Mouse (Mus musculus): Measurements from ENCODE around the gene Dpp6.

Dpp6 gene

GRCm38 (mm10) chr5:26969941-26970590 lies 153.1 kb downstream of the Dpp6 start:
- DNase-seq (ENCODE audit: low spot score), result no peak

DNA sequence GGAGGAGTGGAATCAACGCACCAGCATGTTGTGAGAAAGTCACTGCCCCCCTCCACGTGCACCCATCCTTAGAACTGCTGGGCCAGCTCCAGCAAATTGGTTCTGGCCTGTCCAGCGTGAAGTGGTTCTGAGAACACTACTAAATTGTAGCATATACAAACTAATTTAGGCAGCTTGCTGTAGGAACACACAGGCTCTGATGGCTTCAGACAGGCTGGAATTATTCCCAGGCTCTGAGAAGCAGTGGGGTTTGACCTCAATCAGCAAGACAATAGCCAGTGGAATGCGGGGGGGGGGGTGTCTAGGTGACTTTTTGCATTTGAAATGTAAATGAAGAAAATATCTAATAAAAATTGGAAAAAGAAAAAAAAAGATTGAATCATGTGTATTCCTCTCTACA lies 156.2 kb downstream of the Dpp6 start:
- DNase-seq (ENCODE audit: low spot score), result no peak

DNA sequence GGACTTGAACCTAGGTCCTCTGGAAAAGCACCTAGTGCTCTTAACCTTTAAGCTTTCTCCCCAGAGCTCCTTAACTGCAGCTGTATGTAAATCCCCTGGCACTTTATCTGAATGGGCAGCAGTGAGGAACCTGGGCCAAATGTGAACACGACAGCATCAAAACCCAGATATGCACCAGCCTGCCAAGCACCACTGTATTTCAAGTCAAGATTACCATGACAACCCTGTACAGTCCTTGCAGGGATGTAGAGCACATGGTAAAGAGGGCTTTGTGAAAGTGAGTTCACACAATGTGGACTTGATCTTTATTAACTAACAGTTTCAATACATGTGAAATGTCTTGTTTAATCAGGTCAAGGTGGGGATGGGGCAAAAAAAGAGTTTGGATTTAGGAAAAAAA lies 162.3 kb downstream of the Dpp6 start:
- DNase-seq (ENCODE audit: low spot score), result no peak

DNA sequence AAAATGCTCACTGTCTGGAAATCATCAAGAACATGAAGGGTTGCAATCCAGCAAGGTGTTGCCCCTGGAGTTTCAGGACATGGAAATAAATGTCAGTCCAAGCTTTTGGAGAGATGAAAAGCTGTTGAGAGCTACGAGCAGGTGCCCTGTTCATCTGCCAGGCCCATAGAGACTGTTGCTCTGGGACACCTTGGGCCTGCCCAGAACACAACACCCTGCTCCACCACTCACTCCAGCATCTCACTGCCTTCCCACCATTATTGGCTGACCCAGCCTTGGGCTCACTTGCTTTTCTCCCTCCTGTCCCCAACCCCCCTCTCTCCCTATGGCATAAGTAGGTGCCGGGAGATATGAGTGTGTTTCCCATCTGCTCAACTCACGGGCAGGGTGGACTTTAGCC lies 162.8 kb downstream of the Dpp6 start:
- DNase-seq (ENCODE audit: low spot score), result no peak

DNA sequence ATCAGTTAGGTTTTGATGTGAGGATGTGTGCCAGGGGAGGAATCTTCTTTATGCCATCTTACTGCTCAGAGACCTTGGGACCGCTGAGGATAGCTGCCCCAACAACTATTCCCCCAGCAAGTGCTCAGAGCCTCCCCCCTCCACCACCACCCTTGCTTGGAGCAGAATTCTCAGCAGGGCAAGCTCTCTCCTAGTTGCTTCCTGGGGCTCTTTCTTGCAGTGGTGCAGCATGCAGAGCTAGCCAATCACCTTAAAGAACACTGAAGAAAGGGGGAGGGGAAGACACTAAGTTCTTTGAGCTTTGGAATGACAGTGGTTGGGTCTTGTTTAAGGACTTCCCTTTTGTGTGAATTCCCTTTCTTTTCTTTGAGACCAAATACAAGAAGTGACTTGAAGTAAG lies 168.1 kb downstream of the Dpp6 start:
- no peak for DNase-seq (ENCODE audit: low spot score)

GRCm38 (mm10) chr5:26991587-26991986 lies 174.6 kb downstream of the Dpp6 start:
- DNase-seq (ENCODE audit: low spot score), result no peak

- no peak for DNase-seq (ENCODE audit: low spot score)
Observed at GRCm38 (mm10) chr5:27003537-27003936, 186.5 kb downstream of the Dpp6 start.

GRCm38 (mm10) chr5:27009157-27009556 lies 192.2 kb downstream of the Dpp6 start:
- no peak for DNase-seq (ENCODE audit: low spot score)

- no peak for DNase-seq (ENCODE audit: low spot score)
Observed at GRCm38 (mm10) chr5:27010582-27010981, 193.6 kb downstream of the Dpp6 start.

DNA sequence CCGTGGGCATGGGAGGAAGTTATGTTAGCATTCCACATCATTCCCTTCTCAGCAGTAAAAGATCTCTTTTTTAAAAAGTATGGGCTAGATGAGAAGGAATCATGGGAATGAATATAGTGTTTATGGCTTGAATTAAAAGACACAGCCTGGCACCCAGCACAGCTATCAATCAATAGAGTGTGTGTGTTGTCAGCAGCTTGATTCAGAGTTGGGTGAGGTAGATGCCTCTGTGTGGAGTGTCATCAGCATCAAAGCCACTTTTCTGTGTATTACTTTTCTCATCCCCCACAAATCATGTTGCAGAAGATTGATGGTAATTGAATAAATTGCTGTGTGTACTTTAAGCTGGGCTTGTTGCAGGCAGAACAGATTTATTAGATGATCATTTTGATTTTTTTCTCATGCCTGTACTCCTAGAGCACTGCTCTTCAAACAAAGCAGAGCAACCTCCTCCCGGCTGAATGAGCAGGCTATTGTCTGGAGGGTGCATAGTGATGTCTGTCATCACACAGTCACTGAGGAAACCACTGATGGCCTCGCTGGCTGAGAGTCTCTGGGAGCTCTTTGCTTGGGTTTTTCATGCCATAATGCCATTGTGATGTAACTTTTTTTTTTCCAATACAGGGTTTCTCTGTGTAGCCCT lies 201.4 kb downstream of the Dpp6 start:
- DNase-seq (ENCODE audit: low spot score), result no peak

DNA sequence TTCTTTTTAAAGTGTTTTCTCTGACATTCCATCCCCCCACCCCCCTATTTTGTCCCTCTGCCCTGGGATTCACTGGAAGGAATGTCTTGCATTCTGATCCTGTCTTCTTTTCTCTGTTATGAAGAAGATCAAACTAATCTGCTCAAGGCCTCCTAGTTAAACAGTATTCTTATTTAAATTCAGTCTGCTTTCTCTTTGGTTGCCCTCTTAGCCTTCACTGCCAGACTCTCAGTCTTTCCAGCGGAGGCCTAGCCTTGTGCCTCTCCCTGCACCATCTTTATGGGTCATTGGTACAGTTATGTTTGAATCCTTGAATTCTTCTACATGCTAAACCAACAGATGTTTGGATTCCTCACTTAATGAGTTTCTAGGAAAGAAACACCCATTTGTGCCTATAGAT lies 211.6 kb downstream of the Dpp6 start:
- DNase-seq (ENCODE audit: low spot score), result no peak

GRCm38 (mm10) chr5:27029784-27030183 lies 212.8 kb downstream of the Dpp6 start:
- no peak for DNase-seq (ENCODE audit: low spot score)

GRCm38 (mm10) chr5:27034858-27035257 lies 217.9 kb downstream of the Dpp6 start:
- no peak for DNase-seq (ENCODE audit: low spot score)

DNA sequence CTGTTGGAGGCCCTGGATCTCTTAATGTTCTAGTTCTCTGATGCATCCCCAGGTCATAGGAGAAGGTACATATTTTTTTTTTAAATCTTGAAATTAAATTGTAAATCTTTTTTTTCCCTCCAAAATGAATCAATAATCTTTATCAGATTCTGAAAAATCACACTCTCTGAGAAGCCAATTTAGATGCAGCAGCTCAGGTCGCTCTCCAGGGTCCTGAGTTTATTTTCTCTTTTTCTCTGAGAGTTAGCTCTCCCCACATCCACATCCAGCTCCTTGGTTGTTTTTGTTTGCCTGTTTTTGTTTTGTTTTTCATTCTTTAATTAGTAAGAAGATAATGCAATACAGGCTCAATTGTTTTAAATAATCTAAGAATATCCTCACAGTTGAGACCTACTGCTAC lies 218.3 kb downstream of the Dpp6 start:
- DNase-seq (ENCODE audit: low spot score), result no peak

DNA sequence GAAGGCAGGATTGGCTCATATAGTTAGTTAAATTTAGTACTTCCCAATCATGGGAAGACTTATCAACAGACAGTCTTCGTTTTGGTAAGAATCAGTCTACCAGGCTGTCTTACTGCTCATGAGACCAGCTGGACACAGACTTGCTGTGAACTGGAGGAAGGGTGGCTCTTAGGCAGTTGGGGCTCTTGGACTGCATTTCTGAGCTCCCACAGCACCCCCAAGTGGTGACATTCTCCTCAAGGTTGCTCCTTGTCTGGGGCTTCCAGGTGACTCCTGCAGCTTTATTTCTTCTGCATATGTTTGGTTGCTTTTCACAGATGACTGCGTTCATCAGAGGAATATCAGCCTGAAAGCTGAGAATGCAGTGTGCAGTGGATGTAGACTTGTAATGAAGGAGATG lies 218.9 kb downstream of the Dpp6 start:
- no peak for DNase-seq (ENCODE audit: low spot score)

DNA sequence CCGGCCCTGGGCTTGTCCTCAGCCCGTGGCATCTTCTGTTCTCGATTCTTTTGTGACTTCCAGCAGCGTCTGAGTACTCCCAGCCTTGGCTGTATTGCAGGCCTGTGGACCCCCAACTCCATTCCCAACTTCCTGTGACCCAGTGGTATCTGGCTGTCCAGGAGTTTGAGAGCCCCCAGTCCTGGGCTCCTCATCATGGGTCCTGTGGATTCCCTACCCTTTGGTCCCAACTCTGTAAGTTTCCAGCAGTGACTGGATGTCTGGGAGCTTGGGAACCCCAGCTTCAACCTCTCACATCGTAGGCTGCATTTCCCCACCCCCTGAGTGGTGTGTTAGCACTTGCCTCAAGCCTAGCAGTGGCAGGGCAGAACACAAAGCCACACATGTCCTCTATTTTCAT lies 220.8 kb downstream of the Dpp6 start:
- DNase-seq (ENCODE audit: low spot score), result no peak

GRCm38 (mm10) chr5:27048167-27048566 lies 231.2 kb downstream of the Dpp6 start:
- no peak for DNase-seq (ENCODE audit: low spot score)

- no peak for DNase-seq (ENCODE audit: low spot score)
Observed at GRCm38 (mm10) chr5:27048926-27049325, 231.9 kb downstream of the Dpp6 start.

DNA sequence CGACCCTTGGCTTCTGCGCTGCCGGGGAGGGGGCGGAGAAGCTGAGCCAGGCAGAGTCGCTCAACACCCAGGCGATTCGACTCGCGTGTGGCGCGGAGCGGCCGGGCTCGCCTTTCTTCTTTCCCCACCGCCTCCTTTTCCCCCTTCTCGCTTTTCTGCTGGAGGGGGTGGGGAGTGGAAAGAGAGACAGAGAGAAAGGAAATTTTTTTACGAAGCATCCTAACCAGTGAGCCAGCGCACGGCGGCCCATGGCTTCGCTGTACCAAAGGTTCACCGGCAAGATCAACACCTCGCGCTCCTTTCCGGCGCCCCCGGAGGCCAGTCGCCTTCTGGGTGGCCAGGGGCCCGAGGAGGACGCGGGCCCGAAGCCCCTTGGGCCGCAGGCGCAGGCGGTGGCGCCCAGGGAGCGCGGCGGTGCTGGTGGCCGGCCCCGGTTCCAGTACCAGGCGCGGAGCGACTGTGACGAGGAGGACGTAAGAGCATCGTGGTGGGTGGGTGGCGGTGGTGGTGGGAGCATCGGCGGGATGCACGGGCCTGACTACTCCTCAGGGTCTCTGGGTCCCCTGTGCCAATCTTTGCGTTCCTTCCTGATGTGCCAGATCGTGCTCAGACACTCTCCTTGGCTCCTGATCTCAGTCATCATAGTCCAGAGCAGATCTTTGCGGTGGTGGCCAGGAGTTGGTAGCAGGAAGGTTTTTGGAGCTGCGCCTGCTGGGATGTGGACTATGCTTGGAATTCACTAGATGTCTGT lies 232.5 kb downstream of the Dpp6 start:
- DNase-seq (ENCODE audit: low spot score), result no peak

- no peak for DNase-seq (ENCODE audit: low spot score)
Observed at GRCm38 (mm10) chr5:27051250-27051649, 234.2 kb downstream of the Dpp6 start.

- DNase-seq (ENCODE audit: low spot score), result no peak
Observed at GRCm38 (mm10) chr5:27052441-27052840, 235.4 kb downstream of the Dpp6 start.

DNA sequence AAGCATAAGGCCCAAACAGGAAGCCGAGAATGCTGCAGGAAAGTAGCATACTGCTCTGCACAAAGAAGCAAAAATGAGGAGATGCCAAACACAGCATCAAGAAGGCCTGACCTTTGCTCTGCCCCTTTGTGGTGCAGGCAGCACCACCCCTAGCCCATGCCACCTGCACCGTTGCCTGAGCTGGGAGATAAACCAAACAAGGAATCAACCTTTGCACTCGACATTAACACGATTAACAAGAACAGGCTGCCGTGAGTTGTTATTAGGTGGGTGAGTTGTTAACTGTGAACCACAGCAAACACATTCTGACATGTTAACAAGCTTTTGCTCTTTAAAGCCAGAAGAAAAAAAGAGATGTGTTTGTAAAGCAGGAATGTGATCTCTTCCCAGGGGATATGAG lies 239.4 kb downstream of the Dpp6 start:
- DNase-seq (ENCODE audit: low spot score), result no peak

DNA sequence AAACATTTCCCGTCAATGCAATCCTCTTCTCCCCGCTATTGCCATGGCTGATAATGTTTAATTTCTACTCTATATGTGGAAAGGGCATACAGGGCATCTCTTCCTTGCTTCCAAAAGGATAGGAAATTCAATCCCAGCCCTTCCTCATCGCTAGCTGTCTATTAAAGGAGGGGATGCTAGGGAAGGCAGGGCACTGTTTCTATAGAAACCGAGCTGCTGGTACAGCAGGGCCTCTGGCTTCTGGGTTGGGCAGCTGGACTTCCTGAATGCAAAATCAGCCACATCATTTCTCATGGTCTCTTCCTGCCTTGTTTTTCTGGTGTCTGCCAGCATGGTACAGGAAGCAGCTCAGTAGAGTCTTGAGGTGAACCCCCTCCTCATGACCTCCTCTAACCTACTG lies 243.1 kb downstream of the Dpp6 start:
- no peak for DNase-seq (ENCODE audit: low spot score)
